Mouse (Mus musculus) NIH3T3 (cell line): Measurements from ENCODE around the gene Sar1b.
"Not testable (repeated sequence)": the region's sequence is repeated elsewhere in the genome, so short reads cannot be mapped to it uniquely, and the experiment has no call there.

Source experiments
- DNase-seq: peaks from one replicate; pipeline ENCODE4 v3.0.0-alpha.2; 2012; ENCODE audit warnings: low read depth

Gene Sar1b

GRCm38 (mm10) chr11:51777478-51777877, 14.0 kb downstream of the Sar1b start:
- DNase-seq, result no peak

GRCm38 (mm10) chr11:51780773-51781267, 17.3 kb downstream of the Sar1b start:
- no peak for DNase-seq

- DNase-seq, result no peak
Observed at GRCm38 (mm10) chr11:51782721-51783120, 19.2 kb downstream of the Sar1b start.

GRCm38 (mm10) chr11:51785926-51786325, 22.4 kb downstream of the Sar1b start:
- DNase-seq, result peak; percentile 54

GRCm38 (mm10) chr11:51789735-51790134, 26.2 kb downstream of the Sar1b start:
- DNase-seq, result not testable (repeated sequence)

GRCm38 (mm10) chr11:51790662-51791061, 27.2 kb downstream of the Sar1b start:
- no peak for DNase-seq

- DNase-seq, result peak; percentile 63
Observed at GRCm38 (mm10) chr11:51796272-51796671, 32.8 kb downstream of the Sar1b start.

GRCm38 (mm10) chr11:51800634-51801325, 37.3 kb downstream of the Sar1b start:
- peak; percentile 45 for DNase-seq

GRCm38 (mm10) chr11:51805221-51805981, 41.9 kb downstream of the Sar1b start:
- DNase-seq, result peak; percentile 87

GRCm38 (mm10) chr11:51807108-51807879, 43.8 kb downstream of the Sar1b start:
- peak; percentile 53 for DNase-seq

- peak; percentile 70 for DNase-seq
Observed at GRCm38 (mm10) chr11:51809632-51810224, 46.2 kb downstream of the Sar1b start.

- DNase-seq, result peak; percentile 40
Observed at GRCm38 (mm10) chr11:51811230-51811629, 47.7 kb downstream of the Sar1b start.

- no peak for DNase-seq
Observed at GRCm38 (mm10) chr11:51812022-51812546, 48.6 kb downstream of the Sar1b start.

GRCm38 (mm10) chr11:51817756-51818155, 54.3 kb downstream of the Sar1b start:
- DNase-seq, result peak; percentile 94

GRCm38 (mm10) chr11:51818837-51819236, 55.4 kb downstream of the Sar1b start:
- DNase-seq, result no peak

- DNase-seq, result peak; percentile 66
Observed at GRCm38 (mm10) chr11:51819964-51820363, 56.5 kb downstream of the Sar1b start.

GRCm38 (mm10) chr11:51820861-51821260, 57.4 kb downstream of the Sar1b start:
- peak; percentile 88 for DNase-seq

- DNase-seq, result no peak
Observed at GRCm38 (mm10) chr11:51822736-51823135, 59.2 kb downstream of the Sar1b start.

GRCm38 (mm10) chr11:51823271-51823670, 59.8 kb downstream of the Sar1b start:
- no peak for DNase-seq

GRCm38 (mm10) chr11:51823963-51824753, 60.7 kb downstream of the Sar1b start:
- DNase-seq, result no peak

GRCm38 (mm10) chr11:51824867-51825424, 61.5 kb downstream of the Sar1b start:
- DNase-seq, result no peak
